Mouse (Mus musculus): Measurements from ENCODE around the gene Rab43. TPM values are rescaled to one million over a fixed set of nuclear protein-coding genes. Genes with fewer than 3 reads are reported as not detected.
A peak's percentile ranks its signal among the peaks of the same experiment; 100 is the strongest.

Rab43 gene
- total and polyA plus RNA-seq, 3 experiments: 4.0 to 13.2 TPM; not detected in 1

DNA sequence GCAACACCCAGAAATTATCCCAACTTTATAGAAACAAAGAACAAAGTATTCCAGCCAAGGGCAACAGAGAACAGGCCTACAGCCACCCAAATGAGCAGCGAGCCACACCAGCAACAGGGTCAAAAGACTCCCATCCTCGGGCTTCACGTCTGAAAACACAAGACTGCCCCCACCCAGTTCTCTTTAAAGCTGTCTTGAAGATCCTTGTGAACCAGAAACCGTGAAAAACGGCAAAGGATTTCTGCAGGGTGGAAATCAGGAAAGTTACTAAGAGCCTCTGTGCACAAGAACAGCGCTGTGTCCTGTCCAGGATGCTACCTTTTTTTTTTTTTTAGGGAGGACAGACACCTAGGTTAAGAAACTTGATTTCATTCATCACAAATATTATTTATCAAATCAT, 1.7 kb downstream of the Rab43 start:
- no peak for TF ChIP-seq EP300 (IDR thresholded peaks at IDR 0.05; ENCODE audit: low read depth in 1 of 2, low read length in 2 of 2)
- peak; percentile 31; the same call in 1 of the 2 replicates for TF ChIP-seq ZNF384 (IDR thresholded peaks at IDR 0.05; ENCODE audit: low read depth, low read length)
- H3K36me3 ChIP-seq (ENCODE audit: control insufficient read depth in 1 of 2, insufficient read depth in 2 of 2, low read length in 2 of 2): peaks cover 2 to 26% of the 10 kb centered on the region in 2 experiments

DNA sequence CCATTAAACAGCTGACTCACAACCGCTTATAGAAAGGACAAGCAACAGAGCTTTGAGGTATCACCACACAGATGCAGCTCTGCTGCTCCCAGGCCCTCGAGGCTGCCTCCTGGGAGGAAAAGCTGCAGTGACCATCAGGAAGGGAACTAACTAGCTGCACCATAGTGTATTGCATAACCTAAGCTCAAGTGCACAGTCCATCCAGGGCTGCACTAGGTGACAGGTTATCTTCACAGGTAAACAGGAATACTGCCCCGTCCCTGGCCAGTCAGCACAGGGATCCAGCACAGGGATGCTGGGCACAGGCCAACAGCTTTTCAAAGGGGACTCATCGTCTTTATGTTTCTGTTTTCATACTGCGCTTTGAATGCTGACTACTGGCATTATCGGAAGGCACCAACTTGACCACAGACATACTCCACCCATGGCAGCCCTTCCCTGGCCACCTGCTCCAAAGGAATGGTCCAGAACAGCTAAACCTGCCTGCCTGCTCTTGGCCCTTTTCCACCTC, 2.3 kb downstream of the Rab43 start:
- Histone ChIP-seq H3K27ac (ENCODE audit: control insufficient read depth, low read depth, low read length) (no peak overlapping the region), H3K4me3 (ENCODE audit: control insufficient read depth in 1 of 2, insufficient read depth in 1 of 2, low read depth in 2 of 2, low read length in 2 of 2) (no peak overlapping the region), H3K9ac (ENCODE audit: control insufficient read depth, low read depth, low read length, poor library complexity, severe bottlenecking) (no peak overlapping the region), H3K79me2 (ENCODE audit: control insufficient read depth, insufficient read depth, low read length, poor library complexity) (peaks cover 8% of the 10 kb centered on the region), H3K36me3 (ENCODE audit: control insufficient read depth in 1 of 2, insufficient read depth in 2 of 2, low read length in 2 of 2) (peaks cover 2 to 26% of the 10 kb centered on the region in 2 experiments), H3K9me3 (replicated peaks; ENCODE audit: insufficient read depth, low read length) (no peaks in the 10 kb centered on the region), H3K4me1 (ENCODE audit: control insufficient read depth in 1 of 2, insufficient read depth in 2 of 2, low read length in 2 of 2) (peaks cover 11 to 18% of the 10 kb centered on the region in 2 experiments; a peak in 2 of 4 replicates), H3K27me3 (ENCODE audit: control insufficient read depth in 1 of 2, insufficient read depth in 2 of 2, low read length in 2 of 2) (no peaks in the 10 kb centered on the region)
- no peak for DNase-seq (ENCODE audit: low read depth, low spot score)
- TF ChIP-seq EP300 (IDR thresholded peaks at IDR 0.05; ENCODE audit: low read depth in 1 of 2, low read length in 2 of 2) (no peak), TBP (IDR thresholded peaks at IDR 0.05; ENCODE audit: low read depth, low read length) (no peak), MYC (IDR thresholded peaks at IDR 0.05; ENCODE audit: low read depth, low read length) (no peak), ZMIZ1 (IDR thresholded peaks at IDR 0.05; ENCODE audit: low read depth, low read length) (no peak), HCFC1 (IDR thresholded peaks at IDR 0.05; ENCODE audit: low read depth, low read length) (no peak), JUND (IDR thresholded peaks at IDR 0.05; ENCODE audit: low read depth, low read length) (no peak), SIN3A (IDR thresholded peaks at IDR 0.05; ENCODE audit: low read length) (no peak), ETS1 (IDR thresholded peaks at IDR 0.05; ENCODE audit: low read depth, low read length) (no peak), POLR2AphosphoS5 (IDR thresholded peaks at IDR 0.05; ENCODE audit: borderline replicate concordance, low read depth, low read length) (no peak), GATA1 (IDR thresholded peaks at IDR 0.05; ENCODE audit: low read depth, low read length) (no peak), RAD21 (IDR thresholded peaks at IDR 0.05; ENCODE audit: low read depth, low read length) (no peak), GABPA (IDR thresholded peaks at IDR 0.05; ENCODE audit: low read depth, low read length) (no peak), ZNF384 (IDR thresholded peaks at IDR 0.05; ENCODE audit: low read depth, low read length) (no peak), RCOR1 (IDR thresholded peaks at IDR 0.05; ENCODE audit: low read depth, low read length) (no peak), BHLHE40 (IDR thresholded peaks at IDR 0.05; ENCODE audit: borderline replicate concordance, low read depth, low read length) (no peak), USF1 (IDR thresholded peaks at IDR 0.05; ENCODE audit: low read depth, low read length) (no peak), MYB (IDR thresholded peaks at IDR 0.05; ENCODE audit: low read depth, low read length) (no peak), MAX (IDR thresholded peaks at IDR 0.05; ENCODE audit: low read length) (no peak)

More for the DNA sequence above, 1.7 kb downstream of the Rab43 start:
- Histone ChIP-seq H3K4me3 (ENCODE audit: control insufficient read depth in 1 of 2, insufficient read depth in 1 of 2, low read depth in 2 of 2, low read length in 2 of 2) (peak overlapping the region; percentile 89 to 99), H3K9ac (ENCODE audit: control insufficient read depth, low read depth, low read length, poor library complexity, severe bottlenecking) (peak overlapping the region; percentile 85; the same call in 1 of the 2 replicates), H3K9me3 (replicated peaks; ENCODE audit: insufficient read depth, low read length) (no peaks in the 10 kb centered on the region), H3K27ac (ENCODE audit: control insufficient read depth, low read depth, low read length) (peak overlapping the region; percentile 4; the same call in 1 of the 2 replicates), H3K27me3 (ENCODE audit: control insufficient read depth in 1 of 2, insufficient read depth in 2 of 2, low read length in 2 of 2) (no peaks in the 10 kb centered on the region), H3K79me2 (ENCODE audit: control insufficient read depth, insufficient read depth, low read length, poor library complexity) (peaks cover 8% of the 10 kb centered on the region), H3K4me1 (ENCODE audit: control insufficient read depth in 1 of 2, insufficient read depth in 2 of 2, low read length in 2 of 2) (peaks cover 11 to 18% of the 10 kb centered on the region in 2 experiments; a peak in 2 of 4 replicates)
- DNase-seq (ENCODE audit: low read depth, low spot score): no peak

All from MEL (cell line).